Mouse (Mus musculus): Measurements from ENCODE around the gene Kansl1. TPM values are rescaled to one million over a fixed set of nuclear protein-coding genes. Genes with fewer than 3 reads are reported as not detected.

The Kansl1 gene
- 7.5 and 7.6 TPM in 2 replicates for polyA plus RNA-seq (2015; fragmentation: Nextera tagmentation; extraction: Ambion mirVana)

GRCm38 (mm10) chr11:104468751-104469268 is at the start of gene Kansl1:
Kansl1 (minus strand) TSS chr11:104468861.

Small RNA genes lying within 50 kb of the gene (microRNA-seq; reads per million reads assigned to microRNA genes)
- 0 to 0.20 reads per million in 2 experiments for gene Gm47315

Other genes starting within 250 kb of the Kansl1 start
- 4.9 and 6.6 TPM in 2 replicates for gene Mapt, start 237.5 kb downstream of the Kansl1 start, polyA plus RNA-seq (2015; fragmentation: Nextera tagmentation; extraction: Ambion mirVana)
- 18.3 and 19.6 TPM in 2 replicates for gene Cdc27, start 81.8 kb upstream of the Kansl1 start, polyA plus RNA-seq (2015; fragmentation: Nextera tagmentation; extraction: Ambion mirVana)
- gene Myl4, start 81.8 kb upstream of the Kansl1 start, polyA plus RNA-seq (2015; fragmentation: Nextera tagmentation; extraction: Ambion mirVana), result 839 and 965 TPM in 2 replicates
- gene Itgb3, start 139.1 kb upstream of the Kansl1 start, polyA plus RNA-seq (2015; fragmentation: Nextera tagmentation; extraction: Ambion mirVana), result 4.0 and 4.2 TPM in 2 replicates
- not detected in 2 replicates for gene Gm11639, start 216.8 kb upstream of the Kansl1 start, polyA plus RNA-seq (2015; fragmentation: Nextera tagmentation; extraction: Ambion mirVana)